Mouse (Mus musculus) lung, postnatal 0 days (tissue): Measurements from ENCODE around the gene Rnpep. TPM values are rescaled to one million over a fixed set of nuclear protein-coding genes. Genes with fewer than 3 reads are reported as not detected.
"Not testable (repeated sequence)": the region's sequence is repeated elsewhere in the genome, so short reads cannot be mapped to it uniquely, and the experiment has no call there.

Source experiments
- ATAC-seq: fragments of 200-750 bp; cut with Nextera tagmentation; 2 replicates; pipeline ENCODE4 v1.8.0; 2017; ENCODE audit warnings: moderate library complexity
- DNase-seq: peaks from one replicate; pipeline ENCODE4 v3.0.0-alpha.2; 2016; ENCODE audit warnings: low spot score
- H3K27ac ChIP-seq: fragments of 300-500 bp; sonication (generic); 2 replicates; pipeline ENCODE4 v1.5.1; 2014; ENCODE audit warnings: antibody characterized with exemption, mild to moderate bottlenecking, low read length, mixed read lengths
- H3K27me3 ChIP-seq: fragments of 300-500 bp; sonication (generic); replicated peaks from 2 replicates; pipeline ENCODE4 v1.6.1; 2014; ENCODE audit warnings: low read length, mixed read lengths; ENCODE audit not compliant: insufficient read depth
- H3K36me3 ChIP-seq: fragments of 300-500 bp; sonication (generic); 2 replicates; pipeline ENCODE4 v1.6.1; 2014; ENCODE audit warnings: low read length, mixed read lengths; ENCODE audit not compliant: insufficient read depth
- H3K4me1 ChIP-seq: fragments of 300-500 bp; sonication (generic); 2 replicates; pipeline ENCODE4 v1.6.1; 2014; ENCODE audit warnings: antibody characterized with exemption, low read depth, low read length, mixed read lengths; ENCODE audit not compliant: insufficient read depth
- H3K4me2 ChIP-seq: fragments of 300-500 bp; sonication (generic); replicated peaks from 2 replicates; pipeline ENCODE4 v1.6.1; 2014; ENCODE audit warnings: low read depth, mild to moderate bottlenecking, low read length, moderate library complexity, mixed read lengths
- H3K4me3 ChIP-seq: fragments of 300-500 bp; sonication (generic); 2 replicates; pipeline ENCODE4 v1.5.1; 2014; ENCODE audit warnings: low read depth, low read length
- H3K9ac ChIP-seq: fragments of 300-500 bp; sonication (generic); replicated peaks from 2 replicates; pipeline ENCODE4 v1.6.1; 2014; ENCODE audit warnings: low read depth, mild to moderate bottlenecking
- H3K9me3 ChIP-seq: fragments of 300-500 bp; sonication (generic); 2 replicates; pipeline ENCODE4 v1.6.1; 2016; ENCODE audit warnings: low read length, mixed read lengths
- CTCF ChIP-seq: IDR thresholded peaks from 2 replicates; pipeline ENCODE4 v1.5.1; 2016; ENCODE audit warnings: antibody characterized with exemption, mild to moderate bottlenecking
- EP300 ChIP-seq: IDR thresholded peaks from 2 replicates; pipeline ENCODE4 v1.6.1; 2016; ENCODE audit warnings: antibody characterized with exemption, mild to moderate bottlenecking, control low read depth
- WGBS: fragments of 180-500 bp; shearing (Covaris S2); extraction: QIAGEN DNeasy Blood & Tissue Kit; methylation state at CpG from one replicate; pipeline ENCODE4 v1.1.7; 2014; 5-methylcytosine and 5-hydroxymethylcytosine counted together
- polyA plus RNA-seq: library from polyadenylated mRNA; unstranded; fragments of >200 nt; fragmentation: Nextera tagmentation; extraction: Ambion mirVana; gene quantifications from 2 replicates; pipeline ENCODE4 v1.2.1, GENCODE M21; 2015

Gene Rnpep
- polyA plus RNA-seq, 1 experiment from 2014 or later = 50.2 TPM

- H3K4me2 ChIP-seq = no peak overlapping the region
- no peaks in the 10 kb centered on the region for H3K36me3 ChIP-seq
- no peak overlapping the region for H3K9ac ChIP-seq
- no peaks in the 10 kb centered on the region for H3K9me3 ChIP-seq
- ATAC-seq (peak; percentile 56), DNase-seq (peak; percentile 81)
- WGBS = 19% methylated on average over 4 of the region's 4 CpGs
- H3K4me3 ChIP-seq = no peak overlapping the region
- H3K27me3 ChIP-seq = no peaks in the 10 kb centered on the region
- H3K4me1 ChIP-seq = peaks cover 5% of the 10 kb centered on the region; the same call in 1 of the 2 replicates
- H3K27ac ChIP-seq = no peak overlapping the region
- TF ChIP-seq CTCF (no peak), EP300 (no peak)
Measured at GRCm38 (mm10) chr1:135252854-135253253, 31.0 kb downstream of the Rnpep start.

DNA sequence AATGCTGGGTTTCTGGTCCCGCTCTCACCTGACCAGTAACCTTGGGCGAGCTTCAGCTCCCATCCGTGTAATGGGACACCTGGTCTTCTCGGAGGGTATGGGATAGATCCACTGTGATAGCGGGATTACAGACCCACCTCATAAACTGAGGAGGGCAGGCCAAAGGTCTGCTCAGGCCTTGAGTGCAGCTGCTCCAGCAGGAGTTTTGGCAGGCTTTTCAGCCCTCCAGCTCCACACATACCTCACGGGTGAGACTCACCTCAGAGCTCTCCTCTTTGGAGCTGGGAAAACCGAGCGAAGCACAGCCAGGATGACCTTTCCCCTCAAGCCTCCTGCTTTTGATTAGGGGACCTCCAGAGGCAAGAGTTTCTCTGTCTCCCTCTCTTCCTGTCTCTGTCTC, 32.5 kb downstream of the Rnpep start:
- no peak for DNase-seq
- no peaks in the 10 kb centered on the region for H3K36me3 ChIP-seq
- H3K9me3 ChIP-seq = no peaks in the 10 kb centered on the region
- H3K4me2 ChIP-seq = no peak overlapping the region
- H3K27ac ChIP-seq = no peak overlapping the region
- no peak for TF ChIP-seq CTCF
- no peak for TF ChIP-seq EP300
- H3K27me3 ChIP-seq = no peaks in the 10 kb centered on the region
- peaks cover 5% of the 10 kb centered on the region; the same call in 1 of the 2 replicates for H3K4me1 ChIP-seq
- H3K9ac ChIP-seq = no peak overlapping the region
- no peak for ATAC-seq
- no peak overlapping the region for H3K4me3 ChIP-seq
- WGBS = 69% methylated on average over 8 of the region's 8 CpGs

- TF ChIP-seq EP300 (no peak), CTCF (no peak)
- 54% methylated on average over 2 of the region's 3 CpGs for WGBS
- H3K4me3 ChIP-seq = no peak overlapping the region
- H3K9ac ChIP-seq = no peak overlapping the region
- ATAC-seq (peak; percentile 37), DNase-seq (peak; percentile 36)
- H3K27me3 ChIP-seq = no peaks in the 10 kb centered on the region
- H3K36me3 ChIP-seq = no peaks in the 10 kb centered on the region
- no peak overlapping the region; the same call in 1 of the 2 replicates for H3K27ac ChIP-seq
- H3K9me3 ChIP-seq = no peaks in the 10 kb centered on the region
- peaks cover 5% of the 10 kb centered on the region; the same call in 1 of the 2 replicates for H3K4me1 ChIP-seq
- no peak overlapping the region for H3K4me2 ChIP-seq
Measured at GRCm38 (mm10) chr1:135250706-135251105, 33.2 kb downstream of the Rnpep start.

- H3K4me2 ChIP-seq = no peak overlapping the region
- H3K9ac ChIP-seq = no peak overlapping the region
- 7% methylated on average over 15 of the region's 15 CpGs for WGBS
- ATAC-seq = peak; percentile 90
- no peaks in the 10 kb centered on the region for H3K9me3 ChIP-seq
- DNase-seq = peak; percentile 84
- 0 out of 2 replicates have a peak overlapping the region, but pooled peaks have one; percentile 14 for H3K27ac ChIP-seq
- TF ChIP-seq EP300 (peak; percentile 65; the same call in 1 of the 2 replicates), CTCF (no peak)
- H3K36me3 ChIP-seq = no peaks in the 10 kb centered on the region
- H3K4me3 ChIP-seq = no peak overlapping the region
- no peaks in the 10 kb centered on the region for H3K27me3 ChIP-seq
- H3K4me1 ChIP-seq = peaks cover 5% of the 10 kb centered on the region; the same call in 1 of the 2 replicates
Measured at GRCm38 (mm10) chr1:135248434-135248850, 35.4 kb downstream of the Rnpep start.

DNA sequence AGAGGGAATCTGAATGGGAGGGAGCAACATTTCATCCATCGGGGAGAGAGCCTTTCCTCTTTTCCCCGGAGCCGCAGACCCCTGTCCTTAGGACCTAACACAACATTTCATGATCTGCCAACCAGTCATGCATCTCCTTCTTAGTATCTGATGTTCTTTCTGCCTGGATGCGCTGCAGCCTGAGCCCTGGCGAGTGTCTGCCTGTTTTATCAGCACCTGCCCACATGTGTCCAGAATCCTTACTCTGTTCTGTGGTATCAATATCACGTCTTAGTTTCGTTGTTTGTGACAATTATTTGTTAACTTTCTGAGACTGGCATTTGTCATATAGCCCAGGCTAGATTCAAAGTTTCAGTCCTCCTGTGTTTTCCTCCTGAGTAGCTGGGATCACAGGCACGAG, 39.9 kb downstream of the Rnpep start:
- Histone ChIP-seq H3K36me3 (no peaks in the 10 kb centered on the region), H3K4me1 (no peaks in the 10 kb centered on the region), H3K9ac (no peak overlapping the region), H3K27ac (no peak overlapping the region), H3K4me2 (no peak overlapping the region), H3K27me3 (no peaks in the 10 kb centered on the region), H3K9me3 (no peaks in the 10 kb centered on the region), H3K4me3 (no peak overlapping the region)
- WGBS = 80% methylated on average over 8 of the region's 8 CpGs
- TF ChIP-seq EP300 (no peak), CTCF (no peak)
- ATAC-seq (no peak), DNase-seq (no peak)

DNA sequence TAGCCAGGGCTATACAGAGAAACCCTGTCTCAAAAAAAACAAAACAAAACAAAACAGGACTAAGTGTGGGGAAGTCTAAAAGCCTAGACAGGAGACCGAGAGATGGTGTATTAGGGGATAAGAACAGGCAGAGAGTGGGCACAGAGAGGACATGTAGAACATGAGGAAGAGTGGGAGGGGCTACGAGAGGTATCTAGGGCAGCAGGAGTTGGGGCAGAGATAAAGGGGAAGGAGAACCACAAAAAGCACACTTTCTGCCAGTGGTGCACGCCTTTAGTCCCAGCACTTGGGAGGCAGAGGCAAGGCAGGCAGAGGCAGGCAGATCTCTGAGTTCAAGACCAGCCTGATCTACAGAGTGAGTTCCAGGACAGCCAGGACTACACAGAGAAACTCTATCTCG, 43.7 kb downstream of the Rnpep start:
- not testable (repeated sequence) for H3K4me3 ChIP-seq, H3K9me3 ChIP-seq, ATAC-seq, H3K27me3 ChIP-seq, H3K4me1 ChIP-seq, H3K4me2 ChIP-seq, H3K36me3 ChIP-seq, H3K27ac ChIP-seq, H3K9ac ChIP-seq, DNase-seq
- 72% methylated on average over 4 of the region's 4 CpGs for WGBS
